Mouse (Mus musculus): Measurements from ENCODE around the gene Gpatch3. TPM values are rescaled to one million over a fixed set of nuclear protein-coding genes. Genes with fewer than 3 reads are reported as not detected.

Gene Gpatch3
- polyA plus RNA-seq (2015; fragmentation: Nextera tagmentation; extraction: Ambion mirVana) = 5.0 and 5.3 TPM in 2 replicates

DNA sequence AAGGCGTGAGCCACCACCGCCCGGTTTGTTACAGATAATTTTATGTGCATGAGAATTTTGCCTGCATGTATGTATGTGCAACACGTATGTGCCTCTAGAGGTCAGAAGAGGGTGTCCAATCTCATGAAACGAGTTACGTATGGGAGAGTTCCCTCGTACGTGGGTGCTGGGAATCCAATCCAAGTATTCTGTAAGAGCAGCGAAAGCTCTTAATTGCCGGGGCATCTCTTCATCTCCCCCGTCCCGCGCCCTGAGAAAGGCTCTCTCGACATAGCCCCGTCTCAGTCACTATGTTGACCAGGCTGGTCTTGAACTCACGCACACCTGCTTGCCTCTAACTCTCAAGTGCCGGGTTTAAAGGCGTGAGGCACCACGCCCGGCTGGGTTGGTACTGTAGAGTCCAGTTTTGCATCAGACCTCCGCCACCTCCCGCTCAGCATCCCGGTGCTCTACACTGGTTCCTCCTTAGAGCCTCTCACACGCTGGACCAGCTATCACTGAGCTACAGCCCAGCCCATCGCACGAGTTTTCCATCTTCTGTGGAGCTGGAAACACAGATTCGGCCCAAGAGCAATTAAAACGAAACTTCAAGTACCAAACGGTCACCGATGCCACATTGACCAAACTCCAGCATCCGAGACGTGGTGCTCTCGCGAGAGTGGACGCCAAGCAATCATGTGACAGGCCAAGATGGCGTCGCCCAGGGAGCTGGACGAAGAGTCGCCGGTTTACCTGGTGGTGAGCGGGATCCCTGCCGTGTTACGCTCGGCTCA, at the start of gene Gpatch3:
Gene Gpatch3 (plus strand): TSS at position 676 of the 773 bp plus-strand sequence.
- Histone ChIP-seq H3K9me3 (0 out of 2 replicates have a peak, but pooled peaks cover 4% of the 10 kb centered on the region), H3K27ac (replicated peaks) (peak within 1 kb of the TSS; percentile 83), H3K4me2 (peak within 1 kb of the TSS; percentile 96), H3K27me3 (replicated peaks) (no peaks in the 10 kb centered on the region), H3K9ac (peak within 1 kb of the TSS; percentile 94), H3K4me3 (peak within 1 kb of the TSS; percentile 100), H3K4me1 (peaks cover 18% of the 10 kb centered on the region), H3K36me3 (peaks cover 19% of the 10 kb centered on the region)
- WGBS = 7% methylated on average over 44 of the region's 44 CpGs
- peak; percentile 76 for ATAC-seq (ENCODE audit: extremely low read depth, insufficient number of reproducible peaks, low FRiP score, low TSS enrichment)

DNA sequence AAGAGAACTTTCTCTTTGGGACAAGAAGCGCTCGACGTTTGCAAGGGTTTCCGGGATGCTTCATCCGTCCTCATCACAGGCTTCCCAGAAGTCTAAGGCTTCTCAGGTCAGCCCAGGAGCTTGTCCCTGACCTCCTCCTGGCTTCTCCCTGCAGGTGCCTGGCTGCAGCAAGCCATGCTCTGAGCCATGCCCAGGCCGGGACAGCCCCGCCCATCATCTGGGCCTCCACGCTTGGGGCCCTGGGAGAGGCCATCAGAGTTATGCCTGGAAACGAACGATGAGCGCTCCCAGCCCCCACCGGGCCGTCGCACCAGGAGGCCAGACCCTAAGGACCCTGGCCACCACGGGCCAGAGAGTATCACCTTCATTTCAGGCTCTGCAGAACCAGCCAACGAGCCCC, 46.8 kb upstream of the Gpatch3 start:
- no peak for ATAC-seq (ENCODE audit: extremely low read depth, insufficient number of reproducible peaks, low FRiP score, low TSS enrichment)
- H3K27ac ChIP-seq (replicated peaks) = no peak overlapping the region
- 63% methylated on average over 16 of the region's 16 CpGs for WGBS
- peaks cover 5% of the 10 kb centered on the region for H3K27me3 ChIP-seq (replicated peaks)
- H3K9ac ChIP-seq = no peak overlapping the region
- H3K4me3 ChIP-seq = no peak overlapping the region
- H3K4me2 ChIP-seq = no peak overlapping the region
- H3K4me1 ChIP-seq = no peaks in the 10 kb centered on the region
- H3K9me3 ChIP-seq = no peaks in the 10 kb centered on the region
- peaks cover 50% of the 10 kb centered on the region for H3K36me3 ChIP-seq

- no peaks in the 10 kb centered on the region for H3K27me3 ChIP-seq (replicated peaks)
- WGBS = 82% methylated on average over 3 of the region's 3 CpGs
- no peak overlapping the region for H3K9ac ChIP-seq
- no peak overlapping the region for H3K4me3 ChIP-seq
- peaks cover 99% of the 10 kb centered on the region for H3K36me3 ChIP-seq
- no peak overlapping the region for H3K27ac ChIP-seq (replicated peaks)
- H3K4me1 ChIP-seq = no peaks in the 10 kb centered on the region
- no peak for ATAC-seq (ENCODE audit: extremely low read depth, insufficient number of reproducible peaks, low FRiP score, low TSS enrichment)
- H3K9me3 ChIP-seq = no peaks in the 10 kb centered on the region
- no peak overlapping the region for H3K4me2 ChIP-seq
These were observed 41.8 kb upstream of the Gpatch3 start for GRCm38 (mm10) chr4:133532777-133533176.

- Histone ChIP-seq H3K27ac (replicated peaks) (no peak overlapping the region), H3K9ac (no peak overlapping the region), H3K36me3 (peaks cover 99% of the 10 kb centered on the region), H3K9me3 (no peaks in the 10 kb centered on the region), H3K4me2 (no peak overlapping the region), H3K4me3 (no peak overlapping the region), H3K27me3 (replicated peaks) (no peaks in the 10 kb centered on the region), H3K4me1 (no peaks in the 10 kb centered on the region)
- no peak for ATAC-seq (ENCODE audit: extremely low read depth, insufficient number of reproducible peaks, low FRiP score, low TSS enrichment)
- WGBS = 78% methylated on average over 3 of the region's 3 CpGs
These were observed 38.5 kb upstream of the Gpatch3 start for GRCm38 (mm10) chr4:133536081-133536480.

DNA sequence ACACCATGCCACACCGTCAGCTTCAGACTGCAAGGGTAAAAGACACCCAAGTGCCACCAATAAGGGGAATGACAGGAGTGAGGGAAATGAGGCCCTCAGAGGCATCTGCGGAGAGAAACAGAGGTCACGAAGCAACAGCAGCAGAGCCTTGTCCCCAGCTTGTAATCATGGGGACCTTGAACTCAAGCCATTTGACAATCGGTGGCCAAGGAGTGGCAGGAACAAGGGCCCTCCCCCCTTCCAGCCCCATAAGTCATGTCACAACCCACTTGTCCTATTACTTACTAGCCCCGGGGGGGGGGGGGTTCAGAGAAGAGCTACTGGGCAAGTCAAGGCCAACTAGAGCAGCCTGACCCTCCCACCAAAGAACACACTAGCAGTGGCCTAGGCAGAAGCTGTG, 37.9 kb upstream of the Gpatch3 start:
- no peaks in the 10 kb centered on the region for H3K9me3 ChIP-seq
- H3K4me3 ChIP-seq = no peak overlapping the region
- H3K9ac ChIP-seq = no peak overlapping the region
- H3K36me3 ChIP-seq = peaks cover 95% of the 10 kb centered on the region
- no peaks in the 10 kb centered on the region for H3K4me1 ChIP-seq
- no peaks in the 10 kb centered on the region for H3K27me3 ChIP-seq (replicated peaks)
- H3K4me2 ChIP-seq = no peak overlapping the region
- ATAC-seq (ENCODE audit: extremely low read depth, insufficient number of reproducible peaks, low FRiP score, low TSS enrichment) = no peak
- H3K27ac ChIP-seq (replicated peaks) = no peak overlapping the region
- WGBS = 84% methylated on average over 5 of the region's 5 CpGs

GRCm38 (mm10) chr4:133545272-133546231, 29.0 kb upstream of the Gpatch3 start, which contains the start of gene Nudc:
Nudc (minus strand) TSS chr4:133545996.
- no peaks in the 10 kb centered on the region for H3K9me3 ChIP-seq
- no peaks in the 10 kb centered on the region for H3K27me3 ChIP-seq (replicated peaks)
- peak within 1 kb of the TSS; percentile 94 for H3K4me2 ChIP-seq
- peak within 1 kb of the TSS; percentile 68 for H3K27ac ChIP-seq (replicated peaks)
- H3K4me3 ChIP-seq = peak within 1 kb of the TSS; percentile 94
- H3K4me1 ChIP-seq = peaks cover 20% of the 10 kb centered on the region
- ATAC-seq (ENCODE audit: extremely low read depth, insufficient number of reproducible peaks, low FRiP score, low TSS enrichment) = peak; percentile 94
- WGBS = under 1% methylated on average over 77 of the region's 77 CpGs
- H3K36me3 ChIP-seq = peaks cover 28% of the 10 kb centered on the region
- peak within 1 kb of the TSS; percentile 96 for H3K9ac ChIP-seq

- Histone ChIP-seq H3K4me1 (peaks cover 23% of the 10 kb centered on the region), H3K9me3 (no peaks in the 10 kb centered on the region), H3K4me3 (no peak overlapping the region), H3K9ac (no peak overlapping the region), H3K36me3 (no peaks in the 10 kb centered on the region; the same call in 1 of the 2 replicates), H3K27ac (replicated peaks) (no peak overlapping the region), H3K27me3 (replicated peaks) (0 out of 2 replicates have a peak, but pooled peaks cover 4% of the 10 kb centered on the region), H3K4me2 (no peak overlapping the region)
- ATAC-seq (ENCODE audit: extremely low read depth, insufficient number of reproducible peaks, low FRiP score, low TSS enrichment) = no peak
- WGBS = 79% methylated on average over 1 of the region's 1 CpGs
These were observed 22.5 kb upstream of the Gpatch3 start for GRCm38 (mm10) chr4:133552029-133552428.

- Histone ChIP-seq H3K27me3 (replicated peaks) (0 out of 2 replicates have a peak, but pooled peaks cover 4% of the 10 kb centered on the region), H3K9me3 (no peaks in the 10 kb centered on the region), H3K9ac (peak within 1 kb of the TSS; percentile 81), H3K4me1 (peaks cover 23% of the 10 kb centered on the region), H3K36me3 (no peaks in the 10 kb centered on the region; the same call in 1 of the 2 replicates), H3K4me3 (peak within 1 kb of the TSS; percentile 53), H3K27ac (replicated peaks) (peak within 1 kb of the TSS; percentile 92), H3K4me2 (peak within 1 kb of the TSS; percentile 71)
- WGBS = 48% methylated on average over 10 of the region's 10 CpGs
- ATAC-seq (ENCODE audit: extremely low read depth, insufficient number of reproducible peaks, low FRiP score, low TSS enrichment) = peak; percentile 39; the same call in 1 of the 2 replicates
These were observed 21.6 kb upstream of the Gpatch3 start, which contains the start of gene Nr0b2 for GRCm38 (mm10) chr4:133552768-133553447. Nr0b2 (plus strand) TSS chr4:133553376.

DNA sequence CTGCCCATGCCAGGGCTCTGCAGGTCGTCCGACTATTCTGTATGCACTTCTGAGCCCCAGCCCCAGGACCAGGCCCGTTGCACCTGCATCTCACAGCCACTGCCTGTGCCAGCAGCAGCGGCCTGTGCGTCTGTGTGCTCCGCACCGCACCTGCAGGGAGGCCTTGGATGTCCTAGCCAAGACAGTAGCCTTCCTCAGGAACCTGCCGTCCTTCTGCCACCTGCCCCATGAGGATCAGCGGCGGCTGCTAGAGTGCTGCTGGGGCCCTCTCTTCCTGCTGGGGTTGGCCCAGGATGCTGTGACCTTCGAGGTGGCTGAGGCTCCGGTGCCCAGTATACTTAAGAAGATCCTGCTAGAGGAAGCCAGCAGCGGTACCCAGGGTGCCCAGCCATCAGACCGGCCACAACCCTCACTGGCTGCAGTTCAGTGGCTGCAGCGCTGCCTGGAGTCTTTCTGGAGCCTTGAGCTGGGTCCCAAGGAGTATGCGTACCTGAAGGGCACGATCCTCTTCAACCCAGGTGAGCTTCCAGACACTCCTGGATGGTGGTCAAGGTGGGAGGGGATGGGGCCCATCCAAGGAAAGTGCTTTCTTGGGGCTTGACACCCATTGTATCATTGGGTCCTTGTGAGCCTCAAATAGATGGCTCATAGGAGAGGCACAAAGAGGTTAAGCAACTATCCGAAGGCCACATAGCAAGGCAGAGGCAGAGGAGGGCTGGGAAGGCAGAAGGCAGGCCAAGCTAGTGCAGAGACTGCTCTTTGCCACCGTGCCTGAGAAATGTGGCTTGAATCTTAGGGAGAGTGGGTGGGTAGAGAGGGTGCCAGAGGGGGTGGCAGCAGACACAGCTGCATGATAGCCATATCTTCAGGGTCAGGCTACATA, 20.9 kb upstream of the Gpatch3 start:
- no peak; the same call in 1 of the 2 replicates for ATAC-seq (ENCODE audit: extremely low read depth, insufficient number of reproducible peaks, low FRiP score, low TSS enrichment)
- H3K4me2 ChIP-seq = peak overlapping the region; percentile 71
- no peaks in the 10 kb centered on the region; the same call in 1 of the 2 replicates for H3K36me3 ChIP-seq
- H3K9me3 ChIP-seq = no peaks in the 10 kb centered on the region
- peak overlapping the region; percentile 92 for H3K27ac ChIP-seq (replicated peaks)
- H3K4me3 ChIP-seq = peak overlapping the region; percentile 53
- peak overlapping the region; percentile 81 for H3K9ac ChIP-seq
- H3K4me1 ChIP-seq = peaks cover 23% of the 10 kb centered on the region
- 0 out of 2 replicates have a peak, but pooled peaks cover 4% of the 10 kb centered on the region for H3K27me3 ChIP-seq (replicated peaks)
- 46% methylated on average over 19 of the region's 19 CpGs for whole genome bisulfite sequencing

Data from heart, embryonic 13.5 days (tissue).